Mouse (Mus musculus) neural tube, embryonic 11.5 days (tissue): ENCODE results near the gene Gpc2. TPM values are rescaled to one million over a fixed set of nuclear protein-coding genes. Genes with fewer than 3 reads are reported as not detected.

ENCODE experiments used
- ATAC-seq: fragments of 200-750 bp; cut with Nextera tagmentation; 2 replicates; pipeline ENCODE4 v1.8.0; 2017; ENCODE audit warnings: moderate number of reproducible peaks, mild to moderate bottlenecking, moderate TSS enrichment, moderate library complexity; ENCODE audit not compliant: insufficient read depth, low FRiP score, low TSS enrichment
- DNase-seq: peaks from one replicate; pipeline ENCODE4 v3.0.0-alpha.2; 2015; ENCODE audit warnings: low spot score
- H3K27ac ChIP-seq: fragments of 300-500 bp; sonication (generic); 2 replicates; pipeline ENCODE4 v1.5.1; 2014; ENCODE audit warnings: low read depth, mild to moderate bottlenecking, low read length
- H3K27me3 ChIP-seq: fragments of 300-500 bp; sonication (generic); 2 replicates; pipeline ENCODE4 v1.6.1; 2014; ENCODE audit warnings: mild to moderate bottlenecking, low read length, mixed read lengths; ENCODE audit not compliant: control insufficient read depth, insufficient read depth
- H3K36me3 ChIP-seq: fragments of 300-500 bp; sonication (generic); 2 replicates; pipeline ENCODE4 v1.6.1; 2014; ENCODE audit warnings: mild to moderate bottlenecking, low read length, moderate library complexity, mixed read lengths; ENCODE audit not compliant: control insufficient read depth, insufficient read depth
- H3K4me1 ChIP-seq: fragments of 300-500 bp; sonication (generic); 2 replicates; pipeline ENCODE4 v1.6.1; 2014; ENCODE audit warnings: low read length, mixed read lengths; ENCODE audit not compliant: control insufficient read depth, insufficient read depth
- H3K4me2 ChIP-seq: fragments of 300-500 bp; sonication (generic); 2 replicates; pipeline ENCODE4 v1.6.1; 2014; ENCODE audit warnings: low read depth, mild to moderate bottlenecking, moderate library complexity
- H3K4me3 ChIP-seq: fragments of 300-500 bp; sonication (generic); 2 replicates; pipeline ENCODE4 v1.5.1; 2014; ENCODE audit warnings: low read depth, low read length
- H3K9ac ChIP-seq: fragments of 300-500 bp; sonication (generic); 2 replicates; pipeline ENCODE4 v1.6.1; 2014; ENCODE audit warnings: mild to moderate bottlenecking, low read length
- H3K9me3 ChIP-seq: fragments of 300-500 bp; sonication (generic); 2 replicates; pipeline ENCODE4 v1.6.1; 2016; ENCODE audit warnings: low read length; ENCODE audit not compliant: control insufficient read depth
- WGBS: fragments of 180-500 bp; shearing (Covaris S2); extraction: QIAGEN DNeasy Blood & Tissue Kit; methylation state at CpG from one replicate; pipeline ENCODE4 v1.1.7; 2014; 5-methylcytosine and 5-hydroxymethylcytosine counted together
- polyA plus RNA-seq: library from polyadenylated mRNA; unstranded; fragments of >200 nt; fragmentation: Nextera tagmentation; extraction: Ambion mirVana; gene quantifications from 2 replicates; pipeline ENCODE4 v1.2.1, GENCODE M21; 2014

Gene Gpc2
- polyA plus RNA-seq, 1 experiment from 2014 or later = 22.1 TPM

- Histone ChIP-seq H3K27me3 (no peaks in the 10 kb centered on the region), H3K4me2 (no peak overlapping the region), H3K9ac (no peak overlapping the region), H3K36me3 (peaks cover 4% of the 10 kb centered on the region), H3K4me3 (peak overlapping the region; percentile 67; the same call in 1 of the 2 replicates), H3K27ac (no peak overlapping the region), H3K9me3 (no peaks in the 10 kb centered on the region), H3K4me1 (peaks cover 30% of the 10 kb centered on the region)
- DNase-seq (no peak), ATAC-seq (no peak)
- WGBS = 24% methylated on average over 26 of the region's 26 CpGs
These were observed 592 bp upstream of the Gpc2 start for GRCm38 (mm10) chr5:138280425-138280768.

GRCm38 (mm10) chr5:138277994-138278393 is 1.8 kb downstream of the Gpc2 start:
- DNase-seq (no peak), ATAC-seq (no peak)
- H3K27me3 ChIP-seq = no peaks in the 10 kb centered on the region
- peak overlapping the region; percentile 39; the same call in 1 of the 2 replicates for H3K27ac ChIP-seq
- H3K9ac ChIP-seq = no peak overlapping the region
- H3K4me3 ChIP-seq = peak overlapping the region; percentile 67
- H3K9me3 ChIP-seq = no peaks in the 10 kb centered on the region
- peak overlapping the region; percentile 54 for H3K4me2 ChIP-seq
- H3K4me1 ChIP-seq = peaks cover 36% of the 10 kb centered on the region
- H3K36me3 ChIP-seq = peaks cover 4% of the 10 kb centered on the region
- 88% methylated on average over 7 of the region's 7 CpGs for WGBS

- Histone ChIP-seq H3K9me3 (no peaks in the 10 kb centered on the region), H3K27me3 (no peaks in the 10 kb centered on the region), H3K9ac (peak overlapping the region; percentile 45), H3K4me1 (peaks cover 39% of the 10 kb centered on the region), H3K27ac (peak overlapping the region; percentile 20; the same call in 1 of the 2 replicates), H3K36me3 (peaks cover 4% of the 10 kb centered on the region), H3K4me3 (peak overlapping the region; percentile 29), H3K4me2 (peak overlapping the region; percentile 58)
- DNase-seq (peak; percentile 42), ATAC-seq (no peak)
- WGBS = 18% methylated on average over 41 of the region's 41 CpGs
These were observed 4.4 kb downstream of the Gpc2 start for GRCm38 (mm10) chr5:138275216-138276050.

- H3K27ac ChIP-seq = no peak overlapping the region
- ATAC-seq (no peak), DNase-seq (no peak)
- peaks cover 39% of the 10 kb centered on the region for H3K4me1 ChIP-seq
- no peak overlapping the region for H3K9ac ChIP-seq
- no peak overlapping the region for H3K4me3 ChIP-seq
- H3K9me3 ChIP-seq = no peaks in the 10 kb centered on the region
- H3K36me3 ChIP-seq = peaks cover 4% of the 10 kb centered on the region
- WGBS = 71% methylated on average over 8 of the region's 8 CpGs
- H3K27me3 ChIP-seq = no peaks in the 10 kb centered on the region
- no peak overlapping the region for H3K4me2 ChIP-seq
These were observed 5.6 kb downstream of the Gpc2 start for GRCm38 (mm10) chr5:138274186-138274585.

GRCm38 (mm10) chr5:138272409-138272923 is 7.3 kb downstream of the Gpc2 start, which contains the start of gene Gal3st4:
Gene Gal3st4, minus strand, starts transcription at chr5:138272840.
- Histone ChIP-seq H3K27ac (no peak within 1 kb of the TSS; the same call in 1 of the 2 replicates), H3K4me1 (peaks cover 26% of the 10 kb centered on the region), H3K4me3 (peak within 1 kb of the TSS; percentile 19)

GRCm38 (mm10) chr5:138271232-138271631 is 8.6 kb downstream of the Gpc2 start:
- 53% methylated on average over 3 of the region's 3 CpGs for WGBS
- Histone ChIP-seq H3K4me3 (no peak overlapping the region), H3K4me2 (no peak overlapping the region; the same call in 1 of the 2 replicates), H3K9me3 (no peaks in the 10 kb centered on the region), H3K36me3 (no peaks in the 10 kb centered on the region), H3K27me3 (no peaks in the 10 kb centered on the region), H3K4me1 (peaks cover 14% of the 10 kb centered on the region), H3K27ac (no peak overlapping the region), H3K9ac (no peak overlapping the region)
- ATAC-seq (no peak), DNase-seq (no peak)

More at GRCm38 (mm10) chr5:138272409-138272923, 7.3 kb downstream of the Gpc2 start, which contains the start of gene Gal3st4:
- WGBS = 2% methylated on average over 12 of the region's 12 CpGs
- DNase-seq (peak; percentile 53), ATAC-seq (peak; percentile 46; the same call in 1 of the 2 replicates)
- Histone ChIP-seq H3K9me3 (no peaks in the 10 kb centered on the region), H3K36me3 (peaks cover 2% of the 10 kb centered on the region; the same call in 1 of the 2 replicates), H3K27me3 (no peaks in the 10 kb centered on the region), H3K4me2 (peak within 1 kb of the TSS; percentile 37), H3K9ac (peak within 1 kb of the TSS; percentile 64)

GRCm38 (mm10) chr5:138268980-138269379 is 10.8 kb downstream of the Gpc2 start:
- Histone ChIP-seq H3K4me1 (peaks cover 9% of the 10 kb centered on the region; the same call in 1 of the 2 replicates), H3K4me2 (no peak overlapping the region), H3K4me3 (no peak overlapping the region), H3K9me3 (no peaks in the 10 kb centered on the region), H3K9ac (no peak overlapping the region), H3K36me3 (no peaks in the 10 kb centered on the region), H3K27ac (no peak overlapping the region), H3K27me3 (no peaks in the 10 kb centered on the region)
- ATAC-seq (no peak), DNase-seq (no peak)
- WGBS = 80% methylated on average over 4 of the region's 4 CpGs

GRCm38 (mm10) chr5:138267114-138267513 is 12.7 kb downstream of the Gpc2 start:
- 86% methylated on average over 3 of the region's 3 CpGs for WGBS
- ATAC-seq (no peak), DNase-seq (no peak)
- no peak overlapping the region for H3K9ac ChIP-seq
- H3K36me3 ChIP-seq = no peaks in the 10 kb centered on the region; the same call in 1 of the 2 replicates
- no peaks in the 10 kb centered on the region for H3K27me3 ChIP-seq
- no peak overlapping the region for H3K27ac ChIP-seq
- no peak overlapping the region for H3K4me2 ChIP-seq
- H3K9me3 ChIP-seq = no peaks in the 10 kb centered on the region
- no peak overlapping the region for H3K4me3 ChIP-seq
- peaks cover 17% of the 10 kb centered on the region for H3K4me1 ChIP-seq
